Mouse (Mus musculus): ENCODE results near the gene Gpr35.
A peak's percentile ranks its signal among the peaks of the same experiment; 100 is the strongest.

Gpr35 gene

GRCm38 (mm10) chr1:92981056-92981845 lies 30.6 kb downstream of the Gpr35 start:
- no peak for DNase-seq (ENCODE audit: low spot score in 2 of 2)

GRCm38 (mm10) chr1:92982931-92983605 lies 32.4 kb downstream of the Gpr35 start:
- no peak for DNase-seq (ENCODE audit: low spot score in 2 of 2)

- no peak for DNase-seq (ENCODE audit: low spot score in 2 of 2)
These were observed 34.3 kb downstream of the Gpr35 start for GRCm38 (mm10) chr1:92984999-92985398.

- no peak for DNase-seq (ENCODE audit: low spot score in 2 of 2)
These were observed 38.2 kb downstream of the Gpr35 start for GRCm38 (mm10) chr1:92988894-92989293.

- no peak for DNase-seq (ENCODE audit: low spot score in 2 of 2)
These were observed 39.2 kb downstream of the Gpr35 start for GRCm38 (mm10) chr1:92989891-92990290.

- no peak for DNase-seq (ENCODE audit: low spot score in 2 of 2)
These were observed 41.7 kb downstream of the Gpr35 start for GRCm38 (mm10) chr1:92992214-92992855.

- DNase-seq (ENCODE audit: low spot score in 2 of 2): no peak
These were observed 42.2 kb downstream of the Gpr35 start for GRCm38 (mm10) chr1:92992880-92993279.

GRCm38 (mm10) chr1:93006061-93006460 lies 55.4 kb downstream of the Gpr35 start, which contains the start of gene Aqp12:
TSS of gene Aqp12 (plus strand) at chr1:93006334.
- no peak for DNase-seq (ENCODE audit: low spot score in 2 of 2)

- no peak for DNase-seq (ENCODE audit: low spot score in 2 of 2)
These were observed 58.5 kb downstream of the Gpr35 start for GRCm38 (mm10) chr1:93009196-93009595.

- no peak for DNase-seq (ENCODE audit: low spot score in 2 of 2)
These were observed 60.1 kb downstream of the Gpr35 start for GRCm38 (mm10) chr1:93010731-93011130.

GRCm38 (mm10) chr1:93012103-93012585 lies 61.5 kb downstream of the Gpr35 start:
- DNase-seq (ENCODE audit: low spot score in 2 of 2): no peak

GRCm38 (mm10) chr1:93013367-93013766 lies 62.7 kb downstream of the Gpr35 start:
- DNase-seq (ENCODE audit: low spot score in 2 of 2): no peak

GRCm38 (mm10) chr1:93014460-93014859 lies 63.8 kb downstream of the Gpr35 start:
- DNase-seq (ENCODE audit: low spot score in 2 of 2): peak; percentile 80 to 82

GRCm38 (mm10) chr1:93015136-93015535 lies 64.5 kb downstream of the Gpr35 start:
- DNase-seq (ENCODE audit: low spot score in 2 of 2): no peak

- no peak for DNase-seq (ENCODE audit: low spot score in 2 of 2)
These were observed 68.1 kb downstream of the Gpr35 start for GRCm38 (mm10) chr1:93018716-93019115.

- no peak for DNase-seq (ENCODE audit: low spot score in 2 of 2)
These were observed 69.9 kb downstream of the Gpr35 start for GRCm38 (mm10) chr1:93020602-93021001.

- no peak for DNase-seq (ENCODE audit: low spot score in 2 of 2)
These were observed 75.9 kb downstream of the Gpr35 start for GRCm38 (mm10) chr1:93026600-93026999.

GRCm38 (mm10) chr1:93029387-93029786 lies 78.7 kb downstream of the Gpr35 start:
- DNase-seq (ENCODE audit: low spot score in 2 of 2): no peak

GRCm38 (mm10) chr1:93030060-93030459 lies 79.4 kb downstream of the Gpr35 start:
- no peak for DNase-seq (ENCODE audit: low spot score in 2 of 2)

- DNase-seq (ENCODE audit: low spot score in 2 of 2): no peak
These were observed 80.5 kb downstream of the Gpr35 start for GRCm38 (mm10) chr1:93031199-93031598.

GRCm38 (mm10) chr1:93033989-93034388 lies 83.3 kb downstream of the Gpr35 start:
- no peak for DNase-seq (ENCODE audit: low spot score in 2 of 2)

- DNase-seq (ENCODE audit: low spot score in 2 of 2): no peak
These were observed 85.3 kb downstream of the Gpr35 start for GRCm38 (mm10) chr1:93035981-93036380.
